Mouse (Mus musculus) kidney, postnatal 0 days (tissue): Measurements from ENCODE around the gene Fgf10. TPM values are rescaled to one million over a fixed set of nuclear protein-coding genes. Genes with fewer than 3 reads are reported as not detected.

ENCODE experiments used
- ATAC-seq: fragments of 200-750 bp; cut with Nextera tagmentation; replicated peaks from 2 replicates; pipeline ENCODE4 v1.8.0; 2017; ENCODE audit warnings: low read depth, moderate number of reproducible peaks, moderate TSS enrichment, moderate library complexity; ENCODE audit not compliant: low FRiP score
- DNase-seq: peaks from one replicate; pipeline ENCODE4 v3.0.0-alpha.2; 2016; ENCODE audit warnings: low spot score
- H3K27ac ChIP-seq: fragments of 300-500 bp; sonication (generic); 2 replicates; pipeline ENCODE4 v1.5.1; 2014; ENCODE audit warnings: mild to moderate bottlenecking
- H3K27me3 ChIP-seq: fragments of 300-500 bp; sonication (generic); 2 replicates; pipeline ENCODE4 v1.6.1; 2014; ENCODE audit warnings: low read length, mixed read lengths; ENCODE audit not compliant: insufficient read depth
- H3K36me3 ChIP-seq: fragments of 300-500 bp; sonication (generic); 2 replicates; pipeline ENCODE4 v1.6.1; 2014; ENCODE audit warnings: low read length, mixed read lengths; ENCODE audit not compliant: insufficient read depth
- H3K4me1 ChIP-seq: fragments of 300-500 bp; sonication (generic); replicated peaks from 2 replicates; pipeline ENCODE4 v1.6.1; 2014; ENCODE audit warnings: antibody characterized with exemption, low read length, mixed read lengths; ENCODE audit not compliant: insufficient read depth
- H3K4me2 ChIP-seq: fragments of 300-500 bp; sonication (generic); 2 replicates; pipeline ENCODE4 v1.6.1; 2014; ENCODE audit warnings: mild to moderate bottlenecking, low read length, moderate library complexity, mixed read lengths
- H3K4me3 ChIP-seq: fragments of 300-500 bp; sonication (generic); replicated peaks from 2 replicates; pipeline ENCODE4 v1.5.1; 2014; ENCODE audit warnings: low read depth, low read length
- H3K9ac ChIP-seq: fragments of 300-500 bp; sonication (generic); 2 replicates; pipeline ENCODE4 v1.6.1; 2014; ENCODE audit warnings: low read depth, low read length
- H3K9me3 ChIP-seq: fragments of 300-500 bp; sonication (generic); replicated peaks from 2 replicates; pipeline ENCODE4 v1.6.1; 2016; ENCODE audit warnings: low read length, inconsistent platforms, mixed read lengths
- CTCF ChIP-seq: IDR thresholded peaks from 2 replicates; pipeline ENCODE4 v1.5.1; 2016; ENCODE audit warnings: antibody characterized with exemption, low read depth, mild to moderate bottlenecking, moderate library complexity
- WGBS: fragments of 180-500 bp; shearing (Covaris S2); extraction: QIAGEN DNeasy Blood & Tissue Kit; methylation state at CpG from one replicate; pipeline ENCODE4 v1.1.7; 2014; 5-methylcytosine and 5-hydroxymethylcytosine counted together
- polyA plus RNA-seq: library from polyadenylated mRNA; unstranded; fragments of >200 nt; fragmentation: Nextera tagmentation; extraction: Ambion mirVana; gene quantifications from 2 replicates; pipeline ENCODE4 v1.2.1, GENCODE M21; 2015

Gene Fgf10
- polyA plus RNA-seq, 1 experiment from 2014 or later: 2.9 TPM

DNA sequence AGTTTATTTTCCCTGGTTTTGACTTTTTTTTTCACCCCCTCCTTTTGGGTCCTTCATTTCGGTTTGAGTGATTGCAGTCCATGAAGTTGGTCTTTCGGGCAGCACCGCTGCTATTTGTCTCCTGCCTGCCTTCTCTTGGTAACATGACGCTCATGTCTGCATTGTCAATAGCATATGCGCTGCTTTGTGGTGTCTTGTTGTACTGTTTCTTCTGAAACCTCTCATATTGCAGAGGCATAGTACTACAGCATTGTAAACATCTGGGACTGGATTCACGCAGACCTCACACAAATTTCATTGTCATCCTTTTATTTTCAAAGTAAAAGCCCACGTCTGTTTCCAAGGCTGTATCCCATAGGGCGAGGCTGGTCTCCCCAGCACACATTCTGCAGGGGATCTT lies 46.7 kb downstream of the Fgf10 start:
- no peak overlapping the region for H3K27ac ChIP-seq
- no peaks in the 10 kb centered on the region for H3K36me3 ChIP-seq
- H3K4me1 ChIP-seq: 0 out of 2 replicates have a peak, but pooled peaks cover 3% of the 10 kb centered on the region
- no peaks in the 10 kb centered on the region for H3K27me3 ChIP-seq
- no peaks in the 10 kb centered on the region for H3K9me3 ChIP-seq
- ATAC-seq (no peak), DNase-seq (no peak)
- H3K4me3 ChIP-seq: peak overlapping the region; percentile 50
- H3K9ac ChIP-seq: no peak overlapping the region
- WGBS: 8% methylated on average over 8 of the region's 8 CpGs
- TF ChIP-seq CTCF: no peak
- H3K4me2 ChIP-seq: peak overlapping the region; percentile 87

DNA sequence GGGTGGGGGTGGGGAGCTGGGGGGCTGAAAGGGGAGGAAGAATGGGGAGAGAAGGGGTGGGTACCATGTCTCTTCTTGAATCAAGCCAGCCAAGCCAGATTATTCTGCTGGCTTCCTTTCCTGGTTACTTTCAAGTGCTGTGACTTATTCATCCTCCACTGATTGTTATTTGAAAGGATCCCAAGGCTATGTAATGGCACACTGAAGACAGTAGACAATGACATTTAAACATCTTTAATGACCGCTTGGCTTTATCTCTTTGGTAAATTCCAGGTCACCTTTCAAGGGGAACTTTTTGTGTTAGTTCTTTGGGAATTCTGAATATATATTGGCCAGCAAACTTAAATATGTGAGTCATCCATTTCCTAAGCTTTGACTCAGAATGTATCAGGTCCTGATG lies 47.1 kb downstream of the Fgf10 start:
- Histone ChIP-seq H3K4me3 (peak overlapping the region; percentile 50; the same call in 1 of the 2 replicates), H3K27me3 (no peaks in the 10 kb centered on the region), H3K9me3 (no peaks in the 10 kb centered on the region), H3K36me3 (no peaks in the 10 kb centered on the region), H3K9ac (no peak overlapping the region), H3K4me1 (0 out of 2 replicates have a peak, but pooled peaks cover 3% of the 10 kb centered on the region), H3K4me2 (peak overlapping the region; percentile 87), H3K27ac (no peak overlapping the region)
- no peak for DNase-seq
- no peak for TF ChIP-seq CTCF
- WGBS: 49% methylated on average over 1 of the region's 1 CpGs
- ATAC-seq: no peak

DNA sequence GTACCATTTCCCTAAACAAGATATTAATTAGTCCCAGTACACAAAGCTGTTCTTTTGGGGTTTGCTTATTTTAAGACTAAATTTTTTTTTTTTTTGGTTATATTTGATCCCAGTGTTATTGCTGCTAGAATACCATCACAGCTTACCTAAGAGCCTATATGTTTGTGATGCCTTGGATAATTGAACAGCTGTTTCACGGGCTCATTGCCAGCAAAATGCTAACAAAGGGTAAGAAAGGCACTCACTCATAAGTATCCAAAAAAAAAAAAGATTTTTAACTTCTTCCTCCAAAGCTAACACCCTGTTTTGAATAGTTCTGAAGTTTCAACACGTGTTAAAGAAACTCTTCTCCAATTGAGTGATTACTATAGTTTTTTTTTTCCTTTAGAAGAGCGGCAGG lies 48.8 kb downstream of the Fgf10 start:
- WGBS: 27% methylated on average over 3 of the region's 3 CpGs
- no peak for ATAC-seq
- Histone ChIP-seq H3K4me2 (no peak overlapping the region), H3K27me3 (no peaks in the 10 kb centered on the region), H3K4me3 (no peak overlapping the region), H3K9ac (no peak overlapping the region), H3K36me3 (no peaks in the 10 kb centered on the region), H3K9me3 (no peaks in the 10 kb centered on the region), H3K4me1 (0 out of 2 replicates have a peak, but pooled peaks cover 3% of the 10 kb centered on the region), H3K27ac (no peak overlapping the region)
- TF ChIP-seq CTCF: no peak
- DNase-seq: no peak

DNA sequence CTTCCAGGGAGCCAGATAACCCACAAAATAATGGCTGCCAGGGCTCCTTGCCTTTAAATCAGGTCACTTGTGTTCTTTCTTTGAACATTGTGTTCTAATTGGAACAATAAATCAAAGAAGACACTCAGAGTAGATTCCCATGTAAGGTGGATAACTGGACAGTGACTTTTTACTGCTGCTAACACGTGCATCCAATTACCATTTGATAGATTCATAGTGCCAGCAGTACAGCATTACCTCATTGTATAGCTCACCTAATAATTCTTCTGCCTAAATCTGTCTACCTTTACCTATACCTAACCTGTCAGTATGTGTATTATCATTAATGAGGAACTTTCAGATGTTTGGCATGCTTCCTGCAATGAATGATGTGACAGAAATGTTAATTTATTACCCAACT lies 52.1 kb downstream of the Fgf10 start:
- Histone ChIP-seq H3K27ac (no peak overlapping the region), H3K4me3 (no peak overlapping the region), H3K9me3 (no peaks in the 10 kb centered on the region), H3K9ac (no peak overlapping the region), H3K4me2 (no peak overlapping the region), H3K27me3 (no peaks in the 10 kb centered on the region), H3K36me3 (no peaks in the 10 kb centered on the region), H3K4me1 (no peaks in the 10 kb centered on the region)
- ATAC-seq: no peak
- peak; percentile 42 for DNase-seq
- 17% methylated on average over 1 of the region's 1 CpGs for WGBS
- TF ChIP-seq CTCF: no peak

DNA sequence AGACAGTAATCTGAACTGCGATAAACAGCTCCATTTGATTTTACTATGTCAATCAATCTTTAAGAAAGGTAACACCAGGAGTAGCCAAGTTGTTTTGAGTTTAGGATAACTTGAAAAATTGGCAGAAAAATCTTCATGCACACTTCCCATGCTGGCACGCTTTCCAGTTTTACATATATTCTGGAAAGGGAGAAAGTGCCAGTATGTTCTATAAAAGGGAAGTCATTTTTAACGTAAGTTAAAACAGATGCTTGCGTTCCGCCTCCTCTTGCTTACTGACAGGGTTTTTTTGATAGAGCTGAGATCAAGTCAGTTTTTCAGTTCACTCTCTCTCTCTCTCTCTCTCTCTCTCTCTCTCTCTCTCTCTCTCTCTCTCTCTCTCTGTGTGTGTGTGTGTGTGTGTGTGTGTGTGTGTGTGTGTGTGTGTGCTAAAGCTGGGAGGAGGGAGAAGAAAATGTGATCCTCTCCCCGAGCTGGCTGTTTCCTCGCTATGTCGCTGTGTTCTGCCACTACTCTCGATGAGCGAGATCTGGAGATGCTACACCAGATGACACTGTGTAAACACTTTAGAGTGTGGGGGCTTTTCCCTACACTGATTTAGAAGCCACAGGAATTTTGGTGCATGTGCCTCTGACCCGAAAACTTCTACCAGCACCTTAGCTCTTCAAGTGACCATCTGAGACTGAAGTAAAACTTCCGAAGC lies 62.4 kb downstream of the Fgf10 start:
- no peak overlapping the region for H3K27ac ChIP-seq
- no peak for ATAC-seq
- 0 out of 2 replicates have a peak overlapping the region, but pooled peaks have one; percentile 3 for H3K4me3 ChIP-seq

DNA sequence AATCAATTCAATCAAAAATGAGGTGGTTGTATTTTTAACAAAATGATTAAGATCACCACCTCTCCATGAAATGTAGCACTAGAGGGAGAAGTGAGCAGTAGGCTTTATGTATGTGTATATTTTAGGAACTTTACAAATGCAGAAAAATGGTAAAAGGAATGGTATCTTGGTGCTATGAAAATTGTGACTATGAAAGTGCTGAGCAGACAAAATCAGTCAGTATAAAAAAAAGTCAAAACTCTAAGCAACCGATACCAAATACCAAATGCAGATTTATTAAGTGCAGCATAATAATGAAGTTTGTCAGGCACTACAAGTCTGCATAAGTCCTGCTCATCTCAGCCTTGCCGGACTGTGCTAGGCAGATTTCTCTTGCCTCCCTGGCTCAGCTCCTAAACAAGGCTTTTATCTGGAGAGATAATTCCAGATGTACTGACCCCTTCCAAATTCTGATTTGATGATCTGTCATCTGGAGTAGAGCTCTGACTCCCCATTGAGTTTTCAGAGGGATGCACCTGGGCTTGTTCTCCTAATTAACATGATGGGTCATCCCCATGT lies 70.3 kb downstream of the Fgf10 start:
- Histone ChIP-seq H3K36me3 (no peaks in the 10 kb centered on the region), H3K4me2 (no peak overlapping the region), H3K4me1 (no peaks in the 10 kb centered on the region), H3K27ac (no peak overlapping the region), H3K27me3 (no peaks in the 10 kb centered on the region), H3K4me3 (no peak overlapping the region), H3K9me3 (no peaks in the 10 kb centered on the region), H3K9ac (no peak overlapping the region)
- ATAC-seq: no peak
- WGBS: 66% methylated on average over 2 of the region's 2 CpGs
- no peak for TF ChIP-seq CTCF
- no peak for DNase-seq

More for the DNA sequence above, 62.4 kb downstream of the Fgf10 start:
- no peaks in the 10 kb centered on the region for H3K9me3 ChIP-seq
- 32% methylated on average over 12 of the region's 12 CpGs for WGBS
- no peaks in the 10 kb centered on the region for H3K36me3 ChIP-seq
- H3K9ac ChIP-seq: no peak overlapping the region
- DNase-seq: no peak
- no peaks in the 10 kb centered on the region for H3K4me1 ChIP-seq
- TF ChIP-seq CTCF: no peak
- peak overlapping the region; percentile 12 for H3K4me2 ChIP-seq
- no peaks in the 10 kb centered on the region for H3K27me3 ChIP-seq
